Mouse (Mus musculus) cerebellum, adult 8-10 months (tissue): Measurements from ENCODE around the gene Rhbdl1.

Experiments
- DNase-seq: peaks from one replicate; pipeline ENCODE4 v3.0.0; 2022

Gene Rhbdl1

GRCm38 (mm10) chr17:25837076-25837410, at the start of gene Rhbdl1:
Gene Rhbdl1 (minus strand): TSS chr17:25837295.
- DNase-seq = peak; percentile 84

GRCm38 (mm10) chr17:25886806-25887205, 49.7 kb upstream of the Rhbdl1 start:
- DNase-seq = no peak

DNA sequence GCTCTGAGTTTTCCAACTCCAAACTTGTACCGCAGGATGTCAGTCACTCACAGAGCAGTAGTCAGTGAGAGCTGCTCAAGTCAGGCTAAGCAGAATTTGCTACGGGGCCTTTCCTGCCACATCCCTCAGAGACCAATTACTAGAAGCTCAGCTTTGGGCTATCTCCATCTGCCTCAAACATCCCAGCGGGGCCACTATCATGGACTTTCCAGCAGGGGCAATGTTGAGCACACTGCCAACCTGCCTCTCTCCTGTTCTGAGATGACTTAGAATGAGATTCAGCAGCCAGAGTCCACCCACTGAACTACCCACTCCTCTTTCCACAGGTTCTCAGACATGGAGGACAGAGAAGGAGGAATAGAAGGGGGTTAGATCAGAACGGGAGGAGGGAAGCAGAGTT, 48.5 kb upstream of the Rhbdl1 start:
- DNase-seq = no peak

- no peak for DNase-seq
Measured at GRCm38 (mm10) chr17:25883824-25884223, 46.7 kb upstream of the Rhbdl1 start.

DNA sequence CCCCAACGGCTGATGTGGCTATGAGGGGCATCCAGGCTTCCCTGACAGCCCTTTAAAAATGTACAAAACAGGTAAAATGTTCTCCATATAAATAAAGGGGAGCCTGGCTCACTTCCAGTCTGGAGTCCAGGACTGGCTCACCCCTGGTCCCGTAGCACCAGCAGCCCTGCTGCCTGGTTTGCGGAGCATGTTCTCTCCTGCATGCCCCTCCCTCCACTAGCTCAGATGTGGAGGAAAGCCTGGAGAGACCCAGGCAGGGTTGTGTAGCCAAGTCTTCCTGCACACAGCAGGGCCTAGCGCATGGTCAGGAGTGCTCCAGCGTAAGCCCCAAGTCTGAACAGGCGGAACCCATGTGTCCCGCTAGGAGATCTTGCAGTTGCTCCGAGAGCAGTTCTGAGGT, 46.2 kb upstream of the Rhbdl1 start:
- DNase-seq = no peak

DNA sequence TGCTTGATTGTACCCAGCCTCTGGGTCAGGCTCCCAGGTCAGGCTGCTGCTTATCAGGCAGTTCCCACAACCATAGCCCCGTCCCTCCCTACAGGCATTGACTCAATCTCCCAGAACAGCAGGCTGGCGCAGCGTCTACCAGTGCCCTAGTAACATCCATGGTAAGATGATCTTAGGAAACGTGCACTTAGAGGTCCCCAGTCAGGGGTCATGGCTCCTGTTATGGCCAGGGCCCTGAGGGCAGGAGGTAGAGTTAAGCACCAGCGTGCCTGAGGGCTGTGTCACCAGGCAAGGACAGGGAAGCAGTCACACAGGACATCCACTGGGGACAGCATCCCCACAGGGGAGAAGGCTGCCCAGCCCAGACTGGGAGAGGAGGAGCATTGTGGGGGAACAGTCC, 45.2 kb upstream of the Rhbdl1 start:
- no peak for DNase-seq

GRCm38 (mm10) chr17:25881691-25882090, 44.6 kb upstream of the Rhbdl1 start:
- no peak for DNase-seq

GRCm38 (mm10) chr17:25880913-25881641, 44.0 kb upstream of the Rhbdl1 start:
- DNase-seq = no peak

- no peak for DNase-seq
Measured at GRCm38 (mm10) chr17:25880196-25880910, 43.3 kb upstream of the Rhbdl1 start, which contains the start of gene Wfikkn1. Gene Wfikkn1 (minus strand): TSS chr17:25880858.

GRCm38 (mm10) chr17:25879750-25880149, 42.7 kb upstream of the Rhbdl1 start:
- DNase-seq = no peak

DNA sequence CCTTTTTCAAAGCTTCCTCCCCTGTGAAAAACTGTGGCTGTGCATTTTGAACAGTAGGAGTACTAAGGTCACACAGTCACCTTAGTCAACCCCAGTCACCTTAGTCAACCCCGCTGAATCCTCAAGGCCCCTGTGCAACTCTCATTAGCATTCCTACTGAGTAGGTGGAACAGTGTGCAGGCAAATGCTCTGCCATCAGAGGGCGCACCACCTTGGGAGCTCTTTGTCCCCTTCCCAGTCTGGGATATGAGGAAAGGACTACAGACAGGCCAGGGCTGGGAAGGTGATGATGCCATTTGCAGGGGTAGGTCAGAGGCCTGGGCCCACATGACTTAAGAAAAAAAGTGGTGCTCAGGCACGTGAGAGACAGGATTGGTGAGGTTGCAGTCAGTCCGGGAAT, 42.2 kb upstream of the Rhbdl1 start:
- no peak for DNase-seq

DNA sequence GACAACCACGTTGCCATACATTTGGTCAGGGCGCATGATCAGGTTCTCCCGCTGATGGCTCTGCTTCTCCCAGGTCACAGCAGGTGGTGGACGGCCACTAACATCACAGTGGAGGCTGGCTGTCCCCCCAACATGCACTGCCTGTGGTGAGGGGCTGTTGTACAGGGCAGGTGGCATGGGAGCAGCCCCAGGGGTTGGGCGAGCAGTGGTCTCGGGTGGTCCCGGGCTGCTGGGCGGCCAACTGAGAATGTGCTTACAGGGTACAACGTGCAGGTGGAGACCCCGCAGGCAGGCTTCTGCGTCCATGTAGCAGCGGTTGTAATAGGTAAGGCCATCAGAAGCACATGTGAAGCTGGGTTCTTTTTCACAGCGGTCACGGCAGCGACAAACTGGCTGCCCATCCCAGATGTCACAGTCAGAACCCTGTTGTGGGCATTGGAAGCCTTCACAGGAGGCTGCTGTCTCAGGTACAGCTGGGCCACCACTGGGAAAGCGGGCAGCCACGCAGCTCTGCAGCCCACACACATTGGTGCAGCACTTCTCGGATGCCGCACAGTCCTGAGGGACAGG, 41.6 kb upstream of the Rhbdl1 start:
- no peak for DNase-seq

DNA sequence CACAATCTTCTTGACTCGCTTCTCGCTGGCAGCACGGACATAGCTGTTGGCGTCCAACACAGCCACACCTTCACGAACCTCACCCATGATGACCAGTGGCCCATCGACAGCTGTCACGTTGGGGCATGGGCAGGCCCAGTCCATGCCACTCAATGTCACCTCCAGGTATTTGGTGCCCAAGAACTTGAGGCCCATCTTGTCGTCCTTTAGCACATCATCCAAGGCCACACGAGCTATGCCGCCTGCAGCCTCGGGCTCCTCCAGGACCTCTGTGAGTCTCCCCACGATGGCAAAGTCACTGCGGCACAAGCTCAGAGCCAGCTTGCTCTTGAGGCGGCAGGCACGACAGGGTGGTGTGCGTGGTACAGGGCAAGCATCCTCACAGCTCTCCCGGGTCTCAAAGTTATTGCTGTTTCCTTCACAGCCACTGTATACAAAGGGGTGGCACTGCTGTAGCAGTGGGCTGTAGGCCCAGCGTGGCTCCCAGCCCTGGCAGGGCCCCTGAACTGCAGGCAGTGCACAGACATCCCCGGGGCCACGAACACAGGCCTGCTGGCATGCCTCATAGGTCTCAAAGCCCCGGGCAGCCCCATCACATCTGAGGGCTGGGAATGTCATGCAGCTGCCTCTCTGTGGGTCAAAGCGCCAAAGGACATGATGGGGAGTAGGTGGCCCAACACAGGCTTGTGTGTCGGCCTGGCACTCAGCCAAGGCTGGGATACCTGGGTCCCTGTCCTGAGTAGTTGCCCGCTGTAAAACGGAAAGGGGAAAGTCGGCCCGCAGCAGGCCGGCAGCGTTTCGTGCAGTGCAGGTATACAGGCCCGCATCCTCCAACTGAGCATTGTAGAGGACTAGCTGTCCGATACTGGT, 40.9 kb upstream of the Rhbdl1 start:
- no peak for DNase-seq

GRCm38 (mm10) chr17:25877025-25877424, 39.9 kb upstream of the Rhbdl1 start:
- no peak for DNase-seq

DNA sequence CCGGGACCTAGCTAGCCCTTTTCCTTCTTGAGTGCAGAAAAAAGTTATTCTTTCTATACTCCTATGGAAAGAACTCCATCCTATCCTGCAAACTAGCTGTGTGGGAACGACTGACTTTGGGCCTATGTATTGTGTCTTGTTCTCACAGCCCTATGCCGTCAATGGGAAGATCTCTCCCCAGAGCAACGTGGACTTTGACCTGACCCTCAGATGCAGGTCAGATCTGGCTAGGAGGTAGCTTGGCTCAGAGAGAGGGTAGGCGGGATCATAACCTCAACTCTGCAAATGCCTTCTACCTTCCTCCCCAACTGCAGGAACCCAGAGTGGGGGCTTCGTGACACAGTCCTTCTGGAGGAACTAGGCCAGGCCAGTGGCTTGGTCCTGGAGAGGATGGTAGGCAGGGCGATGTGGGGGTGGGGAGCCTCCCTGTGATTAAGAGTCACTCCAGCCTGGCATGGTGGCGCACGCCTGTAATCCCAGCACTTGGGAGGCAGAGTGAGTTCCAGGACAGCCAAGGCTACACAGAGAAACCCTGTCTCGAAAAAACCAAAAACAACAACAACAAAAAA, 39.3 kb upstream of the Rhbdl1 start:
- no peak for DNase-seq

DNA sequence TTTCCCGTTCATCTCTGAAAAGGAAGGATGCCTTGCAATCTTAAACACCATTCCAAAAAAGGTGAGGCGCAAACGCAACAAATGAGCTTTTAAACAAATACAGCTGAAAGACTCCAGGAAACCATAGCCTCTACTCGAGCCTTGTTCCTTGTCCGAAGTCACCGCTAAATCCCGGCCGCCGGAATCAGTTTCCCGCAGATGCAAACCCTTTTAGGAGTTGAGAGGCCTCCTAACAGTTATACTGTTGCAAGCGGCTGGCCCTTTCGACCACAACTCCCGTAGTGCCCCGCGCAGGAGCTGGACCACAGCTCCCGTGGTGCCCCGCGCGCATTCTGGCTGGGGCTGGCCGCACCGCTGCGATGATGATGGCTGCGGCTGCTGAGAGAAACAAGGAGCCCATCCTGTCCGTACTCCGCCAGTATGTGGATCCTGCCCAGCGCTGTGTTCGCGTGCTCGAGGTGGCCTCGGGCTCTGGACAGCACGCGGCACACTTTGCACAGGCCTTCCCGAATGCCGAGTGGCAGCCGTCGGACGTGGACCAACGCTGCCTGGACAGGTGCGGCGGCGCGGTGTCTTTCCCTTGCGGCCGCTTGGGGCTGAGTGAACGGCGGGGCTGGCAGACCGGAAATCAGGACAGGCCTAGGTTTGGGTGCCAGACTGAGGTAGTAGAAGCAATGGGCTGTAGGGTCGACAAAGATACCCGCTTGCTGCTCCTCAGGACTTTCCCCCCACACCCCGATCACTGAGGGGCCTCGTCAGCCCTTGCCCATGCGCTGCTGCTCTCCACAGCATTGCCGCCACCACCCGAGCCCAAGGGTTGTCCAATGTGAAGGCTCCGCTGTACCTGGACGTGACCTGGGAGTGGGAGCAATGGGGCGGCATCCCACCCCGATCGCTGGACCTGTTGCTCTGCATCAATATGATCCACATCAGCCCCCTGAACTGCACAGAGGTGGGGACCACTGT, 38.4 kb upstream of the Rhbdl1 start:
- DNase-seq = peak; percentile 89

DNA sequence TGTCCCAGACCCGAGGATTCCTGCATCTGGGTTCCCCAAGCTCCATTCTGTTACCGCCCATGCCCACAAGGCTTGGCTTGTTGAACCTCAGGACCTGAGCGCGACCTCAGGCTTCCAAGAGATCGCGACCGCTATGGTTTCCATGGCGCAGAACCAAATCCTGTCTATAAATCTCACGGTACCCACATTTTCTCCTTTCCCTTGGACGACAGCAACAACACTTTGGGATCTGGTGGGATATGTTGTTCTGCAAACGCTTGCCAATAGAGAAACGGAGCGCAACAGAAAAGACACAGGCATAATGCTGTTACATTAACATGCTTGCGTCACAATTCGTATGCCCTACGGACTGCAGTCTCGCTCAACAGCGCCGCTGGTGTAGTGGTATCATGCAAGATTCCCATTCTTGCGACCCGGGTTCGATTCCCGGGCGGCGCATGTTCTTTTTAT, 37.7 kb upstream of the Rhbdl1 start, which contains the start of gene Mettl26:
Gene Mettl26 (plus strand): TSS at position 354 of the 450 bp plus-strand sequence.
- DNase-seq = peak; percentile 96

- DNase-seq = no peak
Measured at GRCm38 (mm10) chr17:25874148-25874720, 37.1 kb upstream of the Rhbdl1 start.

- DNase-seq = no peak
Measured at GRCm38 (mm10) chr17:25873405-25874147, 36.5 kb upstream of the Rhbdl1 start.

GRCm38 (mm10) chr17:25872676-25873075, 35.6 kb upstream of the Rhbdl1 start:
- no peak for DNase-seq
